Mouse (Mus musculus) erythroblast, embryonic 14.5 days (primary cell): ENCODE measurements around the gene Pou2f2.

Experiments
- GATA1 ChIP-seq: IDR thresholded peaks from 2 replicates; pipeline ENCODE4 v1.6.1; 2012; ENCODE audit warnings: low read length, inconsistent platforms, mixed read lengths
- TAL1 ChIP-seq: IDR thresholded peaks from 3 replicates; pipeline ENCODE4 v1.6.1; 2012; ENCODE audit warnings: low read length, inconsistent platforms, mixed read lengths

DNA sequence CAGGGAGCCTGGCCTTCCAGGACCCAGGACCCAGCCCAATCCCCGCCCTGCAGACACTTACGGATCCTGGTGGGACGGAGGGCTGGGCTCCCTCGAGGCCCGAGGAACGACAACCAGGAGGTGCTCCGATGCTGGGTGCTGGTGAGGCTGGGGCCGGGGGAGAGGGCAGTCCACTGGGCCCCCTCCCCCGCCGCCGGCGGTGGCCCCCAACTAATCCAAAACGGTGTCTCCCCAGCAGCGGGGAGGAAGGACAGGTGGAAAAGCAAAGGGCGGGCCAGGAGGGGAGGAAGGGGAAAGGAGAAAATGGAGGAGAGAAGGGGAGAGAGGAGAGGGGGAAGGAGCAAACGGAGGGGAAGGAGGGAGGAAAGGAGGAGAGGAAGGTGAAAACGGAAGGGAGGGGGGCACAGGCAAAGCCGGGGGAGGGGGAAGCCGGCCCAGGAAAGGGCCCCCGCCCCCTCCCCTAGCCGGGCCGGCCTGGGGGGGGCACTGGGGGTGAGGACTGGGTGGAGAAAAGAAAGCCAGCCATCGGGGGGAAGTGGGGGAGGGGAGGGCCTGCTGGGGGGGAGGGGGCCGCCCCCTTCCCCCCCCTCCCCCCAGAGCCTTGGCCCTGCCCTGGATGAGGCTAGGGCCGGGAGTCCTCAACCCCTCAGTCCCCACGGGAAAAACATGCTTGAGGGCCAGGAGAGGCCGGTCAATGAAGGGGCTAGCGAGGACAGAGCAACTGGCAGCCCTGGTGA is 107.4 kb downstream of the Pou2f2 start, which contains the start of the genes Grik5 and Zfp574:
- TF ChIP-seq TAL1 (no peak), GATA1 (no peak)
